Mouse (Mus musculus): Measurements from ENCODE around the gene Ano10. TPM values are rescaled to one million over a fixed set of nuclear protein-coding genes. Genes with fewer than 3 reads are reported as not detected.
A peak's percentile ranks its signal among the peaks of the same experiment; 100 is the strongest.

The Ano10 gene
- polyA plus RNA-seq, 1 experiment, result not detected

DNA sequence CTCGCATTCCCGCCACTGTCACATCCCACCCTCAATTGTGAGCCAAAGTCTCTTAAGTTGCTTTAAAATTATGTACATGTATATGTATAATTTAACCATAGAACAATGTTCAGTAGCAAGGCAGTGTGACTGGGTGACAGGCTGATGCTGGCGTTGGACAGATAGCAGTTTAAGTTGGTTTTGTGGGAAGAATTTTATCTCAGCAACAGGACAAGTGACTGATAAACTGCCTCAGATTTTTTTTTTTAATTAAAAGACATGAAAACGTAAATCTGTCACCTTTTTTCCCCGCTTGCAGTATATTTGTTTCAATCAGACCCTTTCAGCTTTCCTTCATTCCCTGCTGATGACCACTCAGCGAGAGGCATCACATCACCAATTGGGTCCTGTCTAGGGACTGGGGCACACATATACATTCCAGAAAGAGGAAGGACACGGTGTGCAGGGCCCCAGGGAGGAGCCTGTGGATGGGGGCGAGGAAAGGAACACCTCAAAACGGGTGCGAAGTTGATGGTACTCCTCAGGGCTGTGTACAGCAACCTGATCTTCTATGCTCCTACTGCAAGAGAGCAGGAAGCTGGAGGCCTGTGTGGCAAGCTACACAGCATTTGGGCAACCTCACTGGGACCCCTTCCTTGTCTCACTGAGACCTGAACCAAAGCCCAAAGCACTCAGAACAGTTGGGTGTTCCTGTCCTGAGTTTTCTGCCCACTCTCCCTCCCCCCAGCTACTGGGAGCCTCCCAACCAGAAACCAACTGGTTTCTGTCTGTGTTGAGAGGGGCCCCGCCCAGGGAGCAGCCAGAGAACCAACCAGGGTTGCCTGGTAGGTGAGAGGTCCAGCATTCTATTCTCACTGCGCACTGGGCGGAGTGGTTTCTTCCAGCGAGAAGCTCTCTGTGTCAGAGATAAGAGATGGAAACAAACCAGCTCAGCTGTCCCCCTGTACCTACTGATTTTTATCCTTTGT lies 15.1 kb upstream of the Ano10 start:
- peaks cover 3% of the 10 kb centered on the region for H3K4me1 ChIP-seq (ENCODE audit: control insufficient read depth, insufficient read depth, low read length)
- no peak overlapping the region for H3K4me3 ChIP-seq (ENCODE audit: insufficient read depth, low read depth, low read length)
- TF ChIP-seq POLR2A (IDR thresholded peaks at IDR 0.05; ENCODE audit: insufficient read depth, low read depth, low read length) (no peak), CTCF (IDR thresholded peaks at IDR 0.05; ENCODE audit: insufficient read depth, low read depth, low read length) (no peak)
- 85% methylated on average over 14 of the region's 14 CpGs for WGBS
- H3K27ac ChIP-seq (ENCODE audit: insufficient read depth, low read depth, low read length), result no peak overlapping the region

DNA sequence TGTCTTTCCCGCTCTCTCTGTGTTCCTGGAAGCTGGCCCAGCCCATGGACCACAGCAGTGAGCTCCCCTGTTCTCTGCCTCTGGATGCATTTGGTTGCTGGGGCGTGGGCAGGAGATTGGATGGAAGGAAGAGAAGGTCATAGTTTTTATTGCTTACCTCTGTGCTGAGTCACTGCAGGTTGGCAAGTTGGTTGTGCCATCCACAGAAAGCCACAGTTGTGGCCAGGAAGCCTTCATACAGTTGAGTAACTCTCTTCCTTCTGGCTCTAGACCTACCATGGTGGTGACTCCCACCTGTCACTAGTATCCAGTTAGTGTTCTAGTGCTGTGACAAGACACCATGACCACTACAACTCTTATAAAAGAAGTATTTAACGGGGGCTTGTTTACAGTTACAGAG lies 11.1 kb upstream of the Ano10 start:
- 82% methylated on average over 3 of the region's 3 CpGs for WGBS
- Histone ChIP-seq H3K4me3 (ENCODE audit: insufficient read depth, low read depth, low read length) (no peak overlapping the region), H3K4me1 (ENCODE audit: control insufficient read depth, insufficient read depth, low read length) (peaks cover 3% of the 10 kb centered on the region; the same call in 1 of the 2 replicates), H3K27ac (ENCODE audit: insufficient read depth, low read depth, low read length) (no peak overlapping the region)
- TF ChIP-seq CTCF (IDR thresholded peaks at IDR 0.05; ENCODE audit: insufficient read depth, low read depth, low read length) (no peak), POLR2A (IDR thresholded peaks at IDR 0.05; ENCODE audit: insufficient read depth, low read depth, low read length) (no peak)

DNA sequence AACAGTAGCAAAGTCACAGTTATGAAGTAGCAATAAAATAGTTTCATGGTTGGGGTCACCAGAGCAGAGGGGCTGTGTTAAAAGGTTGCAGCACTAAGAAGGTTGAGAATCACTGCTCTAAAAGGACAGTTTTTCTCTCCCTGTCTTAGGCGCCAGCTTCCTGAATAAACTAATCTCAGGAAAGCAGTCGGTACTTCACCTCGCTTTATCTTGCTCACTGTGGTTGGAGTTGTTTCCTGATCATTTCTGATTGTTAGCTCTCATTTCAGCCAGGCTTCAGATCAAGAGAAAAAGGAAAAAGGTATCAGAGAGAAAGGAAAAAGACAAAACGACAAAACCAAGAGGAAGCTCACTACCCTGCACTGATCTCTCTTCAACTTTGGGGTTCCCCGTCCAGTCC lies 1.9 kb upstream of the Ano10 start:
- Histone ChIP-seq H3K4me1 (ENCODE audit: control insufficient read depth, insufficient read depth, low read length) (peaks cover 7% of the 10 kb centered on the region), H3K4me3 (ENCODE audit: insufficient read depth, low read depth, low read length) (no peak overlapping the region), H3K27ac (ENCODE audit: insufficient read depth, low read depth, low read length) (no peak overlapping the region)
- TF ChIP-seq CTCF (IDR thresholded peaks at IDR 0.05; ENCODE audit: insufficient read depth, low read depth, low read length) (no peak), POLR2A (IDR thresholded peaks at IDR 0.05; ENCODE audit: insufficient read depth, low read depth, low read length) (no peak)
- 95% methylated on average over 5 of the region's 5 CpGs for WGBS

DNA sequence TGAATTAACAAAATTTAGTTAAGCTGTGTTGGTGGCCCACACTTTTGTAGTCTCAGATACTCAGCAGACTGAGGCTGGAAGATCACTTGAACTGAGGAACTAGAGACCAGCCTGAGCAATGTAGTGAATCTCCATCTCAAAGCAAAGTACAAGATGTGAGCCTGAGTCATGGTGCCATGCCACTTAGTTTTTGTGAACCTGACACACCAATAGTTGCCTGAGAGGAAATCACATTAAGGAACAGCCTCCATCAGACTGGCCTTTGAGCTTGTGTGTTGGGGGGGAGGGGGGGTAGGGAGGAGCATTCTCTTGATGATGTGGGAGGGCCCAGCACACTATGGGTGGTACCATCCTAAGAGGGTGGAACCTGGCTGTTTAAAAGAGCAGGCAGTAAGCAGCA lies 1.2 kb upstream of the Ano10 start:
- no peak overlapping the region for H3K4me3 ChIP-seq (ENCODE audit: insufficient read depth, low read depth, low read length)
- no peak for TF ChIP-seq POLR2A (IDR thresholded peaks at IDR 0.05; ENCODE audit: insufficient read depth, low read depth, low read length)
- TF ChIP-seq CTCF (IDR thresholded peaks at IDR 0.05; ENCODE audit: insufficient read depth, low read depth, low read length), result no peak
- no peak overlapping the region for H3K27ac ChIP-seq (ENCODE audit: insufficient read depth, low read depth, low read length)
- H3K4me1 ChIP-seq (ENCODE audit: control insufficient read depth, insufficient read depth, low read length), result peaks cover 7% of the 10 kb centered on the region

DNA sequence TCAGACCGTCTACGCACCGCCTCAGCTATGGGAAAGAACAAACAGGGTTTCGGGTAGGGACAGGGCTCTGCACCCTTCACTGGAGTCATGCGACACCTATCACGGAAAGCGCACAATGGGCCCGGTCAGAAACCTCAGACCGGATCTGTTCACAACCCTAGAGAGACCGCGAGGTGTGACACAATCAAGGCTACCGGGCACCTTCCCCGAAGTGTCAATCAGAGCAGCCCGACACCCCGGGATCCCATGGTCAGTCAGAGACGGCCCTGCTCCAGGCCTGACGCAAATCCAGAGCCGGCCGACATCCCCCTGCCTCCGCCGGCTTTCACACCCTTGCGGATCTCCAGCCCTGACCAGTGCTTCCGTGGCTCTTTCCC lies 370 bp downstream of the Ano10 start:
- under 1% methylated on average over 23 of the region's 23 CpGs for WGBS
- no peak for TF ChIP-seq POLR2A (IDR thresholded peaks at IDR 0.05; ENCODE audit: insufficient read depth, low read depth, low read length)
- TF ChIP-seq CTCF (IDR thresholded peaks at IDR 0.05; ENCODE audit: insufficient read depth, low read depth, low read length), result no peak
- Histone ChIP-seq H3K27ac (ENCODE audit: insufficient read depth, low read depth, low read length) (peak overlapping the region; percentile 6; the same call in 1 of the 2 replicates), H3K4me3 (ENCODE audit: insufficient read depth, low read depth, low read length) (peak overlapping the region; percentile 57), H3K4me1 (ENCODE audit: control insufficient read depth, insufficient read depth, low read length) (peaks cover 7% of the 10 kb centered on the region)

DNA sequence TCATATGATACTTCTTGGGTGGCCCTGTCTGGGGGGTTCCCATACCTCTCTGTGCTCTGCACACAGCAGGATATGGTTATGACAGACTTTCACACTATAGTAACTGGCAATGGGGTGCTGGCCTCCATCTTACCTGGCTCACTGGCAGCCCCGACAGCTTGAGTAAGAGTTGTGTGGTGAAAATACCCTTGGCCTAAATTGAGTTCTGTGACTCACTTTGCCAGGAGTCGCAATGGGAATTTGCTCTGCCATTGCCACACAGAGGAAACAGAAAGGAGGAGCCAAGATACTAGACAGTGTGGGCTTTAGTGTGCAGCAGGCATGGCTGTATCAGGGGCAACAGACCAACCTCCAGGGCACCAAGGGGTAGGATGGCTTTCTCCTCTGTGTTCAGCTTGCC lies 4.0 kb downstream of the Ano10 start:
- WGBS, result 85% methylated on average over 2 of the region's 2 CpGs
- no peak for TF ChIP-seq CTCF (IDR thresholded peaks at IDR 0.05; ENCODE audit: insufficient read depth, low read depth, low read length)
- TF ChIP-seq POLR2A (IDR thresholded peaks at IDR 0.05; ENCODE audit: insufficient read depth, low read depth, low read length), result no peak
- Histone ChIP-seq H3K27ac (ENCODE audit: insufficient read depth, low read depth, low read length) (no peak overlapping the region), H3K4me1 (ENCODE audit: control insufficient read depth, insufficient read depth, low read length) (peaks cover 16% of the 10 kb centered on the region), H3K4me3 (ENCODE audit: insufficient read depth, low read depth, low read length) (no peak overlapping the region)

DNA sequence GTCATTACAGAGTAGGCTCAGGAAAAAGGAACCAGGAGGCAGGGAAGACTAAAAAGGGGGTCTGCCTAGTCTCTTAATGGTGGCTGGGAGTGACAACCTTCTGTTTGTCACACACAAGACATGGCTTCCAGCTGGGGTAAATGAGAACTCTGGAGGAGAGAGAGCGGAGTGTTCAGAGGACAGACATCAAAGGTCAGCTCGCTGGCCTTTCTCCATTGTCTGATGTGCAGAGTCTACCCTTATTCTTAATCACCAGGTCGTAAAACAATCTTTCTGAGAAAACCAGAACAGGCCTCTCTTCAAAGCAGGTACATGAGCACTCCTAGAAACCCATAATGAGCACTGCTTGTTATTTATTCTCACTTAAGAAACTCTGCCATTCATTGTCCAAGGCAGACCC lies 5.8 kb downstream of the Ano10 start:
- no peak overlapping the region for H3K4me3 ChIP-seq (ENCODE audit: insufficient read depth, low read depth, low read length)
- WGBS, result 76% methylated on average over 3 of the region's 3 CpGs
- H3K4me1 ChIP-seq (ENCODE audit: control insufficient read depth, insufficient read depth, low read length), result peaks cover 15% of the 10 kb centered on the region
- H3K27ac ChIP-seq (ENCODE audit: insufficient read depth, low read depth, low read length), result no peak overlapping the region
- TF ChIP-seq POLR2A (IDR thresholded peaks at IDR 0.05; ENCODE audit: insufficient read depth, low read depth, low read length) (no peak), CTCF (IDR thresholded peaks at IDR 0.05; ENCODE audit: insufficient read depth, low read depth, low read length) (no peak)

DNA sequence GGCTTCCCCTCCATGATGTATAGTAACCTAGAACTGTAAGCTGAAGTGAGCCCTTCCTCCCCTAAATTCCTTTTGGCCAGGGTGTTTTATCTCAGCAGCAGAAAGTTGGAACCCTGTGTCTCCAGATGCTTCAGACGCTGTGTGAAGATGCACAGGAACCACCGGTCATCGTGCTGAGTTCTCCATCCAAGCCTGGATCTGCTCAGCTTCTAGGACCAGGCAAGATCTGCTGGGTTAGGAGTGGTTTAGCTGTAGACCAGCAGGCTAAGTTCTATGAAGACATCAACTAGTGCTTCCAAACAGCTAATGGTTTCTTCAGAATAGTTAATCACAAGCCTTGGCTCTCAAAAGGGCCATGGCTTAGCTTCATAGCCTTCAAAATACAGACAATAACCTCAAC lies 6.7 kb downstream of the Ano10 start:
- Histone ChIP-seq H3K27ac (ENCODE audit: insufficient read depth, low read depth, low read length) (no peak overlapping the region), H3K4me3 (ENCODE audit: insufficient read depth, low read depth, low read length) (no peak overlapping the region), H3K4me1 (ENCODE audit: control insufficient read depth, insufficient read depth, low read length) (peaks cover 15% of the 10 kb centered on the region)
- WGBS, result 95% methylated on average over 3 of the region's 3 CpGs
- TF ChIP-seq POLR2A (IDR thresholded peaks at IDR 0.05; ENCODE audit: insufficient read depth, low read depth, low read length), result no peak
- no peak for TF ChIP-seq CTCF (IDR thresholded peaks at IDR 0.05; ENCODE audit: insufficient read depth, low read depth, low read length)

DNA sequence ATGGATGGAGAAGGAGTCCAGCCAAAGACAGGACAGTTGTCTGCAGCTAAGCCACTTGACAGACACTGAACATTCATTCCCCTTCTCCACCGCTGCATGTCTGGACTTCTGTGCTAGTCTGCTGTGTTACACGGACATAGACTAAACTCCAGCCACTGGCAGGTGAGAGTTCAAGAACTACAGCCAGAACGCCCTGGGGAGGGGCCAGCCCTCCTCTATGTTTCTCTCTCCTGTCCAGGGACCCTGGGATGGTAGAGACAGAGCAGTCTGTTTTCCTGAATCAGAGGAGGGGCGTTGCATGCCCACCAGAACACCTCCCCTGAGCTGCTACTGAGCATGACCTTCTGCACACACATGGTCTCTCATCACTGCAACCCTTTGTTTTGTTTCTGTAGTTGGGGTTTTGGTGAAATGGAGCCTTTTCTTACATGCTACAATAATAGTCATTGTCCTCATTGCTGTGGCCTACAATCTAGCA lies 8.4 kb downstream of the Ano10 start:
- TF ChIP-seq POLR2A (IDR thresholded peaks at IDR 0.05; ENCODE audit: insufficient read depth, low read depth, low read length) (no peak), CTCF (IDR thresholded peaks at IDR 0.05; ENCODE audit: insufficient read depth, low read depth, low read length) (no peak)
- peaks cover 13% of the 10 kb centered on the region for H3K4me1 ChIP-seq (ENCODE audit: control insufficient read depth, insufficient read depth, low read length)
- WGBS, result 36% methylated on average over 4 of the region's 4 CpGs
- H3K4me3 ChIP-seq (ENCODE audit: insufficient read depth, low read depth, low read length), result no peak overlapping the region
- H3K27ac ChIP-seq (ENCODE audit: insufficient read depth, low read depth, low read length), result no peak overlapping the region

Measured in olfactory bulb, adult 2 months (tissue).